Mouse (Mus musculus): Measurements from ENCODE around the gene Thnsl2.

- TF ChIP-seq CTCF (IDR thresholded peaks at IDR 0.05; ENCODE audit: borderline replicate concordance, insufficient read depth, low read depth, low read length): no peak
- no peak for TF ChIP-seq POLR2A (IDR thresholded peaks at IDR 0.05; ENCODE audit: borderline replicate concordance, insufficient read depth, low read length)
Measured at GRCm38 (mm10) chr6:71126290-71126689, 17.9 kb downstream of the Thnsl2 start.
